Mouse (Mus musculus): ENCODE measurements around the gene Togaram2. TPM values are rescaled to one million over a fixed set of nuclear protein-coding genes. Genes with fewer than 3 reads are reported as not detected.

The Togaram2 gene
- polyA plus RNA-seq, 1 experiment from 2014 or later: 0.06 TPM

DNA sequence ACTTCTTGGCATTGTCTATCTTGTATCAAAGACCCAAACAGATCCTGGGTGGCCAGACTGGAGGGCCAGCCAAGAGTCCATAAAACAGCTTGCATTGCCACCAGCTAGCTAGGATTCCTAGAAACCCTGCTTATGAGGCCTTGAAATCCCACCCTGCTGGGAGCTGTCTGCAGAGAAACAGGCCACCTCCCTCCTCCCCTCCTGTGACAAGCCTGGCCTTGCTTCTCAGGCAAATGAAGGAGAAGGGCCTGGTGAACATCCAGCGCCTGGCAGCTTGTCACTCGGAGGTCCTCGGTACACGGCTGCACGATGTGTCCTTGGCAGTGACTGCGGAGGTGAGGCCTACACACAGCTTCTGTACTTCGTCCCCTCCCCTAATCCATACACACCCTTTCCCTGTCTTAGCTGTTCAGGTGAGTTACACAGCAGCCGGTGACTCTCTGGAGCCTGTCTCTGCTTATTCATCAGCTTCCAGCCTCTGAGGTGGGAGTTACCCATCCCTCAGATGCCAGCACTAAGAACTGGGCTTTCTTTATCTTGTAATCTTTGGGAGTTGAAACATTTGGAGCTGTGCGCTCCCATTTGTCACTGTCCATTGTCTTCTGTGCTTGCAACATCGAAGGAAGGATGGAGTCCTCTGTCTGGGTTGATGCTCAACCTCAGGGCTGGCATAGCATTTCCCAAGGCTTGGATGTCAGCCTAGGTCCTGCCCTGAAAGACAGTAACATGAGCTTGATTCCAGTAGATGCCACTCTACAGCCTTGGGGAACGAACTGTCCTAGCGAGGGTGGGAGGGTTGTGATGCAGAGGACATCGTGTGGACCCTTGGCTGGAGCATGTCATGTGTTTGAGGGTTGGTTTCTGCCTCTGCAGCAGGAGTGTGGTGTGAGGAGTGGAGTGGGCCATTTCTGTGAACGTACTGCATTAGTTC, 32.8 kb downstream of the Togaram2 start:
- H3K9me3 ChIP-seq: no peaks in the 10 kb centered on the region
- no peak overlapping the region for H3K4me3 ChIP-seq
- no peaks in the 10 kb centered on the region for H3K36me3 ChIP-seq
- no peaks in the 10 kb centered on the region for H3K4me1 ChIP-seq
- no peak overlapping the region for H3K27ac ChIP-seq
- no peak for ATAC-seq (ENCODE audit: low FRiP score, low read depth)
- 76% methylated on average over 14 of the region's 14 CpGs for WGBS
- H3K4me2 ChIP-seq (replicated peaks): no peak overlapping the region
- H3K27me3 ChIP-seq: no peaks in the 10 kb centered on the region
- no peak overlapping the region for H3K9ac ChIP-seq

GRCm38 (mm10) chr17:71707715-71708114, 34.7 kb downstream of the Togaram2 start:
- H3K4me1 ChIP-seq: no peaks in the 10 kb centered on the region
- ATAC-seq (ENCODE audit: low FRiP score, low read depth): no peak
- no peak overlapping the region for H3K9ac ChIP-seq
- H3K4me2 ChIP-seq (replicated peaks): no peak overlapping the region
- no peaks in the 10 kb centered on the region for H3K36me3 ChIP-seq
- H3K9me3 ChIP-seq: no peaks in the 10 kb centered on the region
- H3K27me3 ChIP-seq: no peaks in the 10 kb centered on the region
- WGBS: 60% methylated on average over 4 of the region's 4 CpGs
- no peak overlapping the region for H3K27ac ChIP-seq
- H3K4me3 ChIP-seq: no peak overlapping the region

GRCm38 (mm10) chr17:71712279-71712678, 39.2 kb downstream of the Togaram2 start:
- Histone ChIP-seq H3K27me3 (0 out of 2 replicates have a peak, but pooled peaks cover 5% of the 10 kb centered on the region), H3K9me3 (no peaks in the 10 kb centered on the region), H3K4me1 (no peaks in the 10 kb centered on the region), H3K9ac (no peak overlapping the region), H3K27ac (no peak overlapping the region), H3K4me2 (replicated peaks) (no peak overlapping the region), H3K4me3 (no peak overlapping the region), H3K36me3 (no peaks in the 10 kb centered on the region)
- no peak for ATAC-seq (ENCODE audit: low FRiP score, low read depth)
- 75% methylated on average over 6 of the region's 6 CpGs for WGBS

GRCm38 (mm10) chr17:71715034-71715433, 42.0 kb downstream of the Togaram2 start:
- H3K27me3 ChIP-seq: 0 out of 2 replicates have a peak, but pooled peaks cover 5% of the 10 kb centered on the region
- no peak for ATAC-seq (ENCODE audit: low FRiP score, low read depth)
- no peak overlapping the region for H3K4me2 ChIP-seq (replicated peaks)
- 85% methylated on average over 3 of the region's 3 CpGs for WGBS
- no peak overlapping the region for H3K27ac ChIP-seq
- no peaks in the 10 kb centered on the region for H3K4me1 ChIP-seq
- no peak overlapping the region for H3K4me3 ChIP-seq
- no peaks in the 10 kb centered on the region for H3K9me3 ChIP-seq
- H3K36me3 ChIP-seq: no peaks in the 10 kb centered on the region
- no peak overlapping the region for H3K9ac ChIP-seq

GRCm38 (mm10) chr17:71717881-71718625, 45.0 kb downstream of the Togaram2 start:
- no peaks in the 10 kb centered on the region for H3K36me3 ChIP-seq
- 90% methylated on average over 8 of the region's 8 CpGs for WGBS
- H3K4me1 ChIP-seq: no peaks in the 10 kb centered on the region
- H3K9ac ChIP-seq: no peak overlapping the region
- 0 out of 2 replicates have a peak, but pooled peaks cover 5% of the 10 kb centered on the region for H3K27me3 ChIP-seq
- H3K27ac ChIP-seq: no peak overlapping the region
- no peak overlapping the region for H3K4me3 ChIP-seq
- ATAC-seq (ENCODE audit: low FRiP score, low read depth): no peak
- H3K4me2 ChIP-seq (replicated peaks): no peak overlapping the region
- no peaks in the 10 kb centered on the region for H3K9me3 ChIP-seq

- H3K27me3 ChIP-seq: 0 out of 2 replicates have a peak, but pooled peaks cover 5% of the 10 kb centered on the region
- H3K9ac ChIP-seq: no peak overlapping the region
- no peak overlapping the region for H3K4me2 ChIP-seq (replicated peaks)
- no peaks in the 10 kb centered on the region for H3K4me1 ChIP-seq
- H3K4me3 ChIP-seq: no peak overlapping the region
- no peak overlapping the region for H3K27ac ChIP-seq
- H3K9me3 ChIP-seq: no peaks in the 10 kb centered on the region
- no peak for ATAC-seq (ENCODE audit: low FRiP score, low read depth)
- H3K36me3 ChIP-seq: no peaks in the 10 kb centered on the region
Observed at GRCm38 (mm10) chr17:71720434-71720833, 47.4 kb downstream of the Togaram2 start.

DNA sequence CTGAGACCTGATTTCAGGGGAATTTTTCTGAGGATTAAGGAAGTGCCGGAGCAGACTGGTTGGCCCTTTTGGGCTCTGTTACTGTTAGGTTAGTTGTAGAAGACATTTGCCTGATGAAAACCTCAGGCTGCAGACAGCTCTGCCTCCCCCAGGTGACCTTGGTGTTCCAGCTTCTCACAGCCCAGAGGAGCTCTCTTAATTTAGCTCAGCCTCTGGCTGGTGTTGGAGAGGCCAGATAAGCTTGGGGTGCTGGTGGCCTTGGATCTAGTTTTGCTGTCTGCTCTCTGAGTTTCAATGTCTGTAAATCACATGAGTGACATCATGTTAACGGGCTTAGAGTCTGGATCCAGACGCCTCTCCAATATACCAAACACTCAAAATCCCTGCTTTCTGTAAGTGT, 48.0 kb downstream of the Togaram2 start:
- Histone ChIP-seq H3K27ac (no peak overlapping the region), H3K4me1 (no peaks in the 10 kb centered on the region), H3K27me3 (0 out of 2 replicates have a peak, but pooled peaks cover 5% of the 10 kb centered on the region), H3K9me3 (no peaks in the 10 kb centered on the region), H3K36me3 (no peaks in the 10 kb centered on the region), H3K9ac (no peak overlapping the region), H3K4me2 (replicated peaks) (no peak overlapping the region), H3K4me3 (no peak overlapping the region)
- ATAC-seq (ENCODE audit: low FRiP score, low read depth): no peak
- WGBS: 59% methylated on average over 3 of the region's 3 CpGs

DNA sequence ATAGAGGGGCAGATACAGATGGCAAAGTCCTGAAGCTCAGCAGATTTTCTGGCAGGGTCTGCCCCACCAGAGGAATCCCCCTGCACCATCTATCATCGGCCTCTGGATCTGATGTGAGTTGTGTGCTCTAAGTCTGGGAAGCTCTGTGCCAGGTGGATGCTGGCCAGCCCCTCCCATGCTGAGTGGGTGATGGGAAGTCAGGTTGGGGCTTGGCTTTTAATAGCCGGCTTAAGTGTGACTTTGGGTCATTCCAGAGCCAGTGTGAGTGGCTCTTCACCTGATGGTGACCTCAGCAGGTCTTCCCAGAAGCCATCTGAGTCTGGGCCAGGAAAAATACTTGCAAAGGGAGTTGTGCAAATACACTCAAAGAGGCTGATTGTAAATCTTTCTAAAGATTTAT, 57.6 kb downstream of the Togaram2 start:
- Histone ChIP-seq H3K4me1 (no peaks in the 10 kb centered on the region), H3K9ac (no peak overlapping the region), H3K4me3 (no peak overlapping the region), H3K27me3 (no peaks in the 10 kb centered on the region), H3K27ac (no peak overlapping the region), H3K4me2 (replicated peaks) (no peak overlapping the region), H3K36me3 (no peaks in the 10 kb centered on the region), H3K9me3 (0 out of 2 replicates have a peak, but pooled peaks cover 6% of the 10 kb centered on the region)
- 64% methylated on average over 2 of the region's 2 CpGs for WGBS
- ATAC-seq (ENCODE audit: low FRiP score, low read depth): no peak

GRCm38 (mm10) chr17:71736442-71736841, 63.4 kb downstream of the Togaram2 start:
- Histone ChIP-seq H3K9me3 (0 out of 2 replicates have a peak, but pooled peaks cover 6% of the 10 kb centered on the region), H3K4me1 (no peaks in the 10 kb centered on the region), H3K4me3 (no peak overlapping the region), H3K4me2 (replicated peaks) (no peak overlapping the region), H3K9ac (no peak overlapping the region), H3K27ac (no peak overlapping the region), H3K27me3 (no peaks in the 10 kb centered on the region), H3K36me3 (no peaks in the 10 kb centered on the region)
- WGBS: 65% methylated on average over 3 of the region's 3 CpGs
- ATAC-seq (ENCODE audit: low FRiP score, low read depth): no peak

DNA sequence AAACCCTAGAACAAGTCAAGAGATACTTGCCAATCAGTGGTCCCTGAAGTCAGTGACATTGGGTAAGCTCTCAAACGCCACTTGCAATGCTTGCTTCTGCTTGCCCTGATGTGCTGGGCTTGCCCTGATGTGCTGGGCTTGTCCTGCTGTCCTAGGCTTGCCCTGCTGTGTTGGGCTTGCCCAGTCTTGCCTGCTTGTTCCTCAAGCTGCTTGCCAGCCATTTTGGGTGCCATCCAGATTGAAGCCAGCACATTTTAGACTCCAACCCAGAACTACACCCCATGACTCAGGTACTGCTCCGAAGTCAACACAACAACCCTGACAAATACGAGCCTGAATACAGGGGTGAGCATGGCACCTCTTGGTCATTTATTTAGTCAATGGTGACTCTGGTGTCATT, 69.1 kb downstream of the Togaram2 start:
- Histone ChIP-seq H3K4me3 (no peak overlapping the region), H3K4me1 (no peaks in the 10 kb centered on the region; the same call in 1 of the 2 replicates), H3K27ac (no peak overlapping the region), H3K27me3 (no peaks in the 10 kb centered on the region), H3K9ac (no peak overlapping the region), H3K9me3 (no peaks in the 10 kb centered on the region), H3K36me3 (no peaks in the 10 kb centered on the region), H3K4me2 (replicated peaks) (no peak overlapping the region)
- ATAC-seq (ENCODE audit: low FRiP score, low read depth): no peak
- 75% methylated on average over 3 of the region's 3 CpGs for WGBS

GRCm38 (mm10) chr17:71742935-71743334, 69.9 kb downstream of the Togaram2 start:
- no peak for ATAC-seq (ENCODE audit: low FRiP score, low read depth)

GRCm38 (mm10) chr17:71746114-71746513, 73.1 kb downstream of the Togaram2 start:
- Histone ChIP-seq H3K27me3 (no peaks in the 10 kb centered on the region), H3K4me3 (no peak overlapping the region), H3K9me3 (no peaks in the 10 kb centered on the region), H3K36me3 (no peaks in the 10 kb centered on the region), H3K9ac (no peak overlapping the region), H3K27ac (no peak overlapping the region), H3K4me2 (replicated peaks) (no peak overlapping the region), H3K4me1 (no peaks in the 10 kb centered on the region; the same call in 1 of the 2 replicates)
- ATAC-seq (ENCODE audit: low FRiP score, low read depth): no peak
- WGBS: 75% methylated on average over 9 of the region's 9 CpGs

More at GRCm38 (mm10) chr17:71742935-71743334, 69.9 kb downstream of the Togaram2 start:
- no peak overlapping the region for H3K4me3 ChIP-seq
- no peaks in the 10 kb centered on the region for H3K27me3 ChIP-seq
- no peak overlapping the region for H3K9ac ChIP-seq
- H3K4me1 ChIP-seq: no peaks in the 10 kb centered on the region; the same call in 1 of the 2 replicates
- no peaks in the 10 kb centered on the region for H3K36me3 ChIP-seq
- H3K9me3 ChIP-seq: no peaks in the 10 kb centered on the region
- WGBS: 41% methylated on average over 5 of the region's 5 CpGs
- no peak overlapping the region for H3K27ac ChIP-seq
- no peak overlapping the region for H3K4me2 ChIP-seq (replicated peaks)

All from limb, embryonic 13.5 days (tissue).